Mouse (Mus musculus): ENCODE measurements around the gene Fam13a.

The Fam13a gene

DNA sequence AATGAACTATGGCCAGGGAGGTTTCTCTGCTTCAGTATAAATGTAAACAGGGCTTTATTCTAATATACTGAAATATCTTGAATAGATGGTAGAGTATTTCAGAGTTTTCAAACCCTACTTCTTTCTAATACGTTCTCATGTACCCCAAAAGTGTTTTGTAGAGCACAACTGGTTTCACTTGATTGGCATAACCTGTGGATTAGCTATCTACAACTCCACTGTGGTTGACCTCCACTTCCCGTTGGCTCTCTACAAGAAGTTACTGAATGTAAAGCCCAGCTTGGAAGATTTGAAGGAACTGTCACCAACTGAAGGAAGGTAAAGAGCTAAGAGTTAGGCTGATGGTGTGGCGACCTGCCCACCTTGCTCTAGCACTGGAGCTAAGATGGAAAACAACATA, 134.4 kb downstream of the Fam13a start:
- no peak for DNase-seq (ENCODE audit: extremely low spot score, low spot score)

DNA sequence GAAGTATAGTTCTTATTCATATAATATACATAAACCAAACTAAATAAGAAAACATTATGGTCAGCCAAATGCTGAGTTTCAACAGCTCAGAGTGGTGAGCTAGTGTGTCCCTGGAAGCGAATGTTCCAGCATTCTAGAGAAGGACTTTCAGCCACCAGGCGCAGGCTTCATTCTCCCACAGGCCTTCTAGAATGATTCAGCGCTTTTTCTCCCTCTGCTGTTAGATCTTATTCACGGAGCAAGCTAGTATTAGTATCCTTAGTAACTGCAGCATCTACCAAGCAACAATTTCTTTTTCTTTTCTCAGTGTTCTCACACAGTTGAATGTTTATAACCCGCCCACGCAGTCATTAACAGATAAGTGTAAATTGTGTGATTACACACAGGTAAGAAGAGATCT, 142.1 kb downstream of the Fam13a start:
- no peak for DNase-seq (ENCODE audit: extremely low spot score, low spot score)

Measured in neural tube, embryonic 10.5 days (tissue).